Mouse (Mus musculus) R1 (cell line): ENCODE measurements around the gene Papolg.
"Not testable (repeated sequence)": the region's sequence is repeated elsewhere in the genome, so short reads cannot be mapped to it uniquely, and the experiment has no call there.

Source experiments
- DNase-seq: peaks from one replicate; pipeline ENCODE4 v3.0.0-alpha.2; 2018; ENCODE audit warnings: low read depth, low spot score

The Papolg gene

GRCm38 (mm10) chr11:23895060-23895426, at the start of gene Papolg:
Gene Papolg, minus strand, starts transcription at chr11:23895253.
- peak; percentile 94 for DNase-seq

GRCm38 (mm10) chr11:23928146-23928545, 33.1 kb upstream of the Papolg start:
- DNase-seq, result peak; percentile 62

- peak; percentile 37 for DNase-seq
These were observed 32.6 kb upstream of the Papolg start for GRCm38 (mm10) chr11:23927643-23928042.

GRCm38 (mm10) chr11:23913824-23914223, 18.8 kb upstream of the Papolg start:
- DNase-seq, result not testable (repeated sequence)

GRCm38 (mm10) chr11:23903909-23904308, 8.9 kb upstream of the Papolg start:
- peak; percentile 18 for DNase-seq

GRCm38 (mm10) chr11:23894141-23895059, 653 bp downstream of the Papolg start:
- peak; percentile 61 for DNase-seq

GRCm38 (mm10) chr11:23893556-23893955, 1.5 kb downstream of the Papolg start:
- no peak for DNase-seq

GRCm38 (mm10) chr11:23864326-23864725, 30.7 kb downstream of the Papolg start:
- DNase-seq, result no peak

GRCm38 (mm10) chr11:23856723-23857112, 38.3 kb downstream of the Papolg start:
- no peak for DNase-seq

GRCm38 (mm10) chr11:23856054-23856722, 38.9 kb downstream of the Papolg start:
- no peak for DNase-seq

GRCm38 (mm10) chr11:23855182-23855802, 39.8 kb downstream of the Papolg start:
- DNase-seq, result peak; percentile 84

- no peak for DNase-seq
These were observed 41.7 kb downstream of the Papolg start for GRCm38 (mm10) chr11:23853306-23853705.

GRCm38 (mm10) chr11:23846016-23846815, 48.8 kb downstream of the Papolg start:
- DNase-seq, result peak; percentile 32

GRCm38 (mm10) chr11:23823244-23823643, 71.8 kb downstream of the Papolg start:
- no peak for DNase-seq

- no peak for DNase-seq
These were observed 73.4 kb downstream of the Papolg start for GRCm38 (mm10) chr11:23821652-23822051.

- DNase-seq, result no peak
These were observed 74.1 kb downstream of the Papolg start for GRCm38 (mm10) chr11:23820977-23821376.

GRCm38 (mm10) chr11:23818745-23819144, 76.3 kb downstream of the Papolg start:
- no peak for DNase-seq
